Mouse (Mus musculus) G1E (cell line): ENCODE data around the gene Snapc3.

ENCODE experiments used
- CTCF ChIP-seq: IDR thresholded peaks from 2 replicates; pipeline ENCODE4 v1.5.1; 2012; ENCODE audit warnings: low read depth, low read length, inconsistent platforms, mixed read lengths
- GATA1 ChIP-seq: IDR thresholded peaks from 2 replicates; pipeline ENCODE4 v1.6.1; 2012; ENCODE audit warnings: borderline replicate concordance, low read length, inconsistent platforms, mixed read lengths
- POLR2AphosphoS5 ChIP-seq: IDR thresholded peaks from 2 replicates; pipeline ENCODE4 v1.6.1; 2012; ENCODE audit warnings: low read depth, low read length, inconsistent platforms; ENCODE audit not compliant: insufficient replicate concordance
- TAL1 ChIP-seq: conservative IDR thresholded peaks from 2 replicates; pipeline ENCODE4 v1.6.1; 2012; ENCODE audit warnings: low read depth, low read length, inconsistent platforms, mixed read lengths

DNA sequence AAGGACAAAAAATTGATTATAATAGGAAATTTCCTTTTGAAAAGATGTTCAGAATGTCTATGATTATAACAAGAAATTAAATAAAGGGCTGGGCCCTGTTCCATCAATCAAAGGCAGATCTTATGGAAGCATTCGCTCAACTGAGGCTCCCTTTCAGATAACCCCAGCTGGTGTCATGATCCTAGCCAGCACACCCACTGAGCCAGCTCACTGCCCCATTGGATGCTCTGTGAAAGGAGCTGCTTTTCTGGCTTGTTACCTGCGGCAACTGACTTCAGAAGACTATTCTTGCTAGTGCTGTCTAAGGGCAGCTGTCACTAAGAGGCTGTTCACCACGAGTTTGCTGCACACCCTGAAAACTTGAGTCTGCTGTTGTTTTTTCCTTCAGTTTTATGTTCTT, 25.6 kb upstream of the Snapc3 start:
- TF ChIP-seq CTCF (no peak), POLR2AphosphoS5 (no peak), TAL1 (no peak), GATA1 (no peak)
